Mouse (Mus musculus): Measurements from ENCODE around the gene Olfr1335.
"Not testable (repeated sequence)": the region's sequence is repeated elsewhere in the genome, so short reads cannot be mapped to it uniquely, and the experiment has no call there.

Gene Olfr1335

DNA sequence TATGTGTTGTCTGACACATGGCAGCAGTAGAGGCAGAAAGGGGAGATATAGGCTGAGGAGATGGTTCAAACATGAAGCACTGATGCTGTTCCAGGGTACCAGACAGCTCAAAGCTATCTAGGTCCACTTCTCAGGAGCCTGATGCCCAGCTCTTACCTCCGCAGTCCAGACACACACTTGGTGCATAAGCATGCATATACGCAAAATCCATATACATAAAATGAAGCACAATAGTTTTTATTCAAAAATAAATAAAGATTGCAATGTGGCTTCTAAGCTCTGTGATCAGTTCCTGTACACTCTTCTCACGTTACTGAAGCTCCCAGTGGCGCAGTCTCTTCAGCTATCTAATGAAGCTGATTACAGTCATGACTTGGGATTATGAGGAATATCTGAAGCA is at the start of gene Olfr1335:
Olfr1335 (minus strand) TSS at position 101 of the 400 bp plus-strand sequence.
- in situ Hi-C loops (cut with MboI, MseI) = no loop called here

DNA sequence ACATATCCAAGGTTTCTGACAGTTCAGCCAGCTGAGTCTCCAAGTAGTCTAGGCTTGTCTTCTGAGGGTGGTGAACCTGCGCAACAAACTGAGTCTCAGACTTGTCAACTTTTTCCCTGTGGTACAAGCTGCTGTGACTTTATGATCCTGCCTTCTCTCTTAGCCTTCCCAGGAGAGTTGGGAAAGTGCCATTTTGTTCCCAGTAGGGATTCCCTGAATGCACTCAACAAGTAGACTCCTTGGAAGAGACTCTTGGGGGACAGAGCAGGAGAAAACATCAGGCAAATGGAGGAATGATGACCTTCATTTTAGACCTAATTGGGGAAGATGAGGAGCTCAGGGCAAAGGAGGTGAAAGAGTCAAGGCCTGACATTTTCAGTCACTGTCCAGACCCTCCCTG is 26.4 kb upstream of the Olfr1335 start, which contains the start of gene Olfr1333:
Olfr1333 (minus strand) TSS at position 101 of the 400 bp plus-strand sequence.
- in situ Hi-C loops (cut with MboI, MseI) = no loop called here

DNA sequence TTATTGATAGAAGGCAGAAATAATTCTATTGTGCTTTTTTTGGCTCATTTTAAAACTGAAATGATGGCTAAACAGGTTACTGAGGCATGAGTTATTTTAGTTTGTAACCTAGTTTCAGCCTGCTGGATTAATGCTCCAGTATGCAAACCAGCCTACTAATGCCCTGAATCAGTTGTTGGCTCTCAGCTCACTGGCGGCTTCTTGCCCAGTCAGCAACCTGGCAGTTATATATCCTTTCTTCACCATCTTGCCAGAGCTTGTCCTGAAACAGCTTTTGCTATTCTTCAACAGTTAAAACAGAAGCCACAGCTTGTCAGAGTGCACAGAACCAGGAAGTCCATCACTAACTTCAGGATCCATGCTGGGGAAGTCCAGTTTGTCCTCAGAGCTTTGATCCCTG is 9.2 kb upstream of the Olfr1335 start:
- in situ Hi-C loops (cut with MboI, MseI) = no loop called here

DNA sequence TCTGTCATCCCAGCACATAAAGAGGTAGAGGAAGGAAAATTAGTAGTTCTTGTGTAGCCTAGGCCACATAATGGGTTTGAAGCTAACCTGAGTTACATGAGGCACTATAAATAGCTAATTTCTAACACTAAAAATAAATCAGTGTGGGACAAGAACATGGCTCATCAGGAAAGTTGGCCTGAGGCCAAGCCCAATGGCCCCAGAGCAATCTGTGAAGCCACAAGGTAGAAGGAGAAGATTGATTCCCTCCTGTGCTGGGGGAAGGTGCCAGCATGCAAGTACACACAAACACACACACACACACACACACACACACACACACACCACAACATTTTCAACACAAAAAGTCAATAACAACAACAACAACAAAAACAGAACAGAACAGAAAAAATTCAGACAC is 16.9 kb downstream of the Olfr1335 start:
- in situ Hi-C loops (cut with MboI, MseI) = not testable (repeated sequence)

DNA sequence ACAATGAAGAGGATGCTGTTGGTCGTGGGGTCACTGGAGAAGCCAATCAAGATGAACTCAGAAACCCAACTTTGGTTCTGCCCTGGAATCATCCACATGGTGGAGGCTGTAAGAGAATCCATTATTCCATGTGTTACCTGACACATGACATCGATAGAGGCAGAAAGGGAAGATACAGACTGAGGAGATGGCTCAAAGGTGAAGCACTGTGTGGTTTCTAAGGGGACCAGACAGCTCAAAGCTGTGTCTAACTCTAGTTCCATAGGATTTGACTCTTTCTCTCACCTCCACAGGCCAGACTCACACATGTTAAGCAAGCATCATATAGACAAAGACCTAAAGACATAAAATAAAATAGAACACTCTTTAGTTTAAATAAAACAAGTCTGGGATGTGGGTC is 27.3 kb downstream of the Olfr1335 start, which contains the start of gene Olfr1337:
Olfr1337 (minus strand) TSS at position 101 of the 400 bp plus-strand sequence.
- in situ Hi-C loops (cut with MboI, MseI) = no loop called here

All from T-helper 1 cell (primary cell).